Comparison of ENCODE assay signal across 25 mouse cellular contexts in genomic region chr11:50050392-50050791, GRCm38 (mm10). TPM values are rescaled to one million over a fixed set of nuclear protein-coding genes. Genes with fewer than 3 reads are reported as not detected.
DNase-seq lines count a peak whose midpoint lies in the region; ATAC-seq and TF ChIP-seq lines count a peak whose summit lies in the region.
"Had no signal": no experiment of that assay in that cellular context is flagged by ENCODE, and none has a peak within 500 bp of the region (broad histone marks: within the 10 kb centered on the region; RNA-seq: fewer than 3 reads in every experiment).

No protein-coding gene starts in this region.

- H3K9me3 ChIP-seq in intestine, embryonic 16.5 days (ENCODE audit: control insufficient read depth, low read length), result no peaks in the 10 kb centered on the region
- H3K9me3 ChIP-seq in intestine, embryonic 15.5 days, result no peaks in the 10 kb centered on the region
- H3K9me3 ChIP-seq in intestine, postnatal 0 days (ENCODE audit: control insufficient read depth), result no peaks in the 10 kb centered on the region
- H3K9me3 ChIP-seq: embryonic facial prominence, embryonic 13.5 days; embryonic facial prominence, embryonic 15.5 days; forebrain, embryonic 10.5 days; forebrain, embryonic 12.5 days had no signal

- peak; percentile 46 for DNase-seq in kidney, adult 9 months
- no peak for DNase-seq in kidney, adult 11 months
- DNase-seq in neural tube, embryonic 10.5 days (ENCODE audit: extremely low spot score, low spot score), result no peak
- DNase-seq in right cerebral cortex, postnatal 25 days, result no peak
- DNase-seq: adrenal gland, adult 2 months; adrenal gland, postnatal 10 days; adrenal gland, postnatal 25 days; cerebellum, adult 11 months; cerebellum, adult 18-20 months; cerebellum, adult 8-10 months; cerebellum, adult 9-11 months; cerebellum, postnatal 14 days; cerebellum, postnatal 36 days; embryo, embryonic 11 days had no signal

- no peak overlapping the region for H3K27ac ChIP-seq in intestine, embryonic 16.5 days (ENCODE audit: low read length)
- H3K27ac ChIP-seq in intestine, embryonic 15.5 days, result no peak overlapping the region
- no peak overlapping the region for H3K27ac ChIP-seq in intestine, postnatal 0 days (ENCODE audit: low read depth, low read length)
- H3K27ac ChIP-seq: embryonic facial prominence, embryonic 13.5 days; embryonic facial prominence, embryonic 15.5 days; forebrain, embryonic 10.5 days; forebrain, embryonic 12.5 days had no signal

- H3K9ac ChIP-seq in intestine, embryonic 16.5 days (ENCODE audit: low read depth, low read length), result no peak overlapping the region
- H3K9ac ChIP-seq in intestine, embryonic 15.5 days, result no peak overlapping the region
- H3K9ac ChIP-seq in intestine, postnatal 0 days (ENCODE audit: low read depth, low read length), result no peak overlapping the region
- H3K9ac ChIP-seq: embryonic facial prominence, embryonic 13.5 days; embryonic facial prominence, embryonic 15.5 days; forebrain, embryonic 12.5 days had no signal

- no peak for TF ChIP-seq CTCF in intestine, postnatal 0 days (IDR thresholded peaks at IDR 0.05; ENCODE audit: low read depth)

- 52% methylated on average over 6 of the region's 6 CpGs for WGBS in intestine, embryonic 16.5 days
- WGBS in intestine, embryonic 15.5 days, result 59% methylated on average over 6 of the region's 6 CpGs
- WGBS in intestine, postnatal 0 days, result 35% methylated on average over 6 of the region's 6 CpGs

- no peak overlapping the region for H3K4me2 ChIP-seq in intestine, embryonic 16.5 days (ENCODE audit: low read depth, low read length)
- H3K4me2 ChIP-seq in intestine, embryonic 15.5 days (replicated peaks), result no peak overlapping the region
- H3K4me2 ChIP-seq in intestine, postnatal 0 days (replicated peaks; ENCODE audit: low read depth), result peak overlapping the region; percentile 24; the same call in 1 of the 2 replicates
- H3K4me2 ChIP-seq: embryonic facial prominence, embryonic 13.5 days; embryonic facial prominence, embryonic 15.5 days; forebrain, embryonic 12.5 days had no signal

- H3K4me3 ChIP-seq in intestine, embryonic 16.5 days (ENCODE audit: low read length), result no peak overlapping the region
- no peak overlapping the region for H3K4me3 ChIP-seq in intestine, embryonic 15.5 days (replicated peaks)
- no peak overlapping the region for H3K4me3 ChIP-seq in intestine, postnatal 0 days (ENCODE audit: low read depth, low read length)
- H3K4me3 ChIP-seq: embryonic facial prominence, embryonic 13.5 days; embryonic facial prominence, embryonic 15.5 days; erythroblast, embryonic 14.5 days; forebrain, embryonic 10.5 days; forebrain, embryonic 12.5 days had no signal

- H3K36me3 ChIP-seq in intestine, embryonic 16.5 days (ENCODE audit: control insufficient read depth, insufficient read depth, low read length), result no peaks in the 10 kb centered on the region
- H3K36me3 ChIP-seq in intestine, embryonic 15.5 days, result no peaks in the 10 kb centered on the region
- peaks cover 6% of the 10 kb centered on the region; the same call in 1 of the 2 replicates for H3K36me3 ChIP-seq in intestine, postnatal 0 days (ENCODE audit: control insufficient read depth, insufficient read depth)
- H3K36me3 ChIP-seq: embryonic facial prominence, embryonic 15.5 days had no signal

- H3K4me1 ChIP-seq in intestine, embryonic 16.5 days (ENCODE audit: control insufficient read depth, insufficient read depth, low read length), result no peaks in the 10 kb centered on the region
- H3K4me1 ChIP-seq in intestine, embryonic 15.5 days (replicated peaks), result no peaks in the 10 kb centered on the region
- H3K4me1 ChIP-seq in intestine, postnatal 0 days (replicated peaks; ENCODE audit: control insufficient read depth, insufficient read depth, low read length), result no peaks in the 10 kb centered on the region
- H3K4me1 ChIP-seq: forebrain, embryonic 10.5 days had no signal

- ATAC-seq in intestine, embryonic 16.5 days, result 0 out of 2 replicates have a peak, but pooled peaks have one; percentile 58
- no peak for ATAC-seq in intestine, embryonic 15.5 days
- peak; percentile 27; the same call in 1 of the 2 replicates for ATAC-seq in granulocyte monocyte progenitor cell, adult 5-6 weeks (replicated peaks; ENCODE audit: poor library complexity, severe bottlenecking)
- no peak for ATAC-seq in intestine, postnatal 0 days
- ATAC-seq: forebrain, embryonic 14.5 days had no signal

- H3K27me3 ChIP-seq in intestine, embryonic 16.5 days (replicated peaks; ENCODE audit: control insufficient read depth, insufficient read depth, low read length), result no peaks in the 10 kb centered on the region
- no peaks in the 10 kb centered on the region for H3K27me3 ChIP-seq in intestine, embryonic 15.5 days (replicated peaks)
- H3K27me3 ChIP-seq in intestine, postnatal 0 days (replicated peaks; ENCODE audit: control insufficient read depth, insufficient read depth, low read length), result no peaks in the 10 kb centered on the region
- H3K27me3 ChIP-seq: embryonic facial prominence, embryonic 13.5 days; embryonic facial prominence, embryonic 15.5 days; forebrain, embryonic 12.5 days had no signal

RNA-seq across cellular contexts. Expression of gene Rnf130, which starts 25.2 kb away (rescaled TPM):
- 14.7 and 21.2 TPM in 2 replicates for polyA plus RNA-seq in intestine, embryonic 16.5 days (2015; fragmentation: Nextera tagmentation; extraction: Ambion mirVana)
- 41.0 and 47.9 TPM in 2 replicates for polyA plus RNA-seq in intestine, embryonic 15.5 days (2015; fragmentation: Nextera tagmentation; extraction: Ambion mirVana)
- 164 and 170 TPM in 2 replicates for total RNA-seq in granulocyte monocyte progenitor cell, adult 5-6 weeks (2014; fragmentation: Nextera tagmentation)
- total RNA-seq in granulocyte monocyte progenitor cell, adult 5-6 weeks (2017), result 230 and 235 TPM in 2 replicates
- polyA plus RNA-seq in intestine, postnatal 0 days (2015; fragmentation: Nextera tagmentation; extraction: Ambion mirVana), result 46.5 and 52.2 TPM in 2 replicates
- polyA plus RNA-seq: C2C12 had no signal

Comparison
In these comparisons a context has a peak if more than half of its experiments do, and no peak if none do; other contexts are left out.
1. ATAC-seq: peak in intestine, embryonic 16.5 days (single experiment) and granulocyte monocyte progenitor cell, adult 5-6 weeks (single experiment); none in intestine, embryonic 15.5 days (single experiment) and intestine, postnatal 0 days (single experiment).